Mouse (Mus musculus) spleen, adult 2 months (tissue): ENCODE measurements around the gene Upf3b.

Source experiments
- CTCF ChIP-seq: fragments of 200-500 bp; IDR thresholded peaks from 2 replicates; pipeline ENCODE4 v1.5.1; 2011; ENCODE audit warnings: mild to moderate bottlenecking, inconsistent platforms; ENCODE audit not compliant: insufficient read depth, insufficient read length, insufficient replicate concordance; ENCODE audit errors: extremely low read depth
- POLR2A ChIP-seq: fragments of 200-500 bp; IDR thresholded peaks from 2 replicates; pipeline ENCODE4 v1.6.1; 2011; ENCODE audit warnings: low read depth, low read length, inconsistent platforms

- TF ChIP-seq CTCF (no peak), POLR2A (no peak)
Measured at GRCm38 (mm10) chrX:37095106-37095768, 14.9 kb downstream of the Upf3b start.
